Mouse (Mus musculus): ENCODE data around the gene Wdr73. TPM values are rescaled to one million over a fixed set of nuclear protein-coding genes. Genes with fewer than 3 reads are reported as not detected.

Gene Wdr73
- polyA plus RNA-seq, 1 experiment: 5.5 TPM

DNA sequence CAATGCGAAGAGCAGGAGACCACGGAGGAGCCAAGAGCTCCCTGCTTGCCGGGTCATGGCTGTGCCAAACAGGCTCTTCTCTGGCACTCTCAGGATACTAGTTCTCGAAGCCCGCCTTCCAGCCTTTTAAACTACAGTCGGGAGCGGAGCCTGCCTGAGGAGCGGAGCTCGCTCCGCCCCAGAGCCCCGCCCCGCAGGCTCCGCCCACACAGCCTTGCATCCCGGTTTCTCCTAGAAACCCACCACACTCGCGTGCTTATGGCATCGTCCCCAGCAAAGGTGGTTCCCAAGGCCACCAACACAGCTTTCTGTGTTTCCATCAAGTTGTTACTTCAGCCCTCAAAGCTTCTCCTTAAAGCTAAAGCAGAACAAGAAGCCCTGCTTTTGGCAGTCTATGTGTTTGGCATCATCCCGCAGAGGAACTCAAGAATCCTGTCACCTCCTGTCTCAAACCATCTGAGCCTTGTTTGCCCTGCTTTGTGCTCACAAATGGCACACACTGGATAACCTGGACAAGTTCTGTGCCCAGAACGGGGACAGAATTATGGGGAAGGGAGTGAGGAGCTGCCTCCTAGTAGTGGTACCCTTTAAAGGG is 3.9 kb upstream of the Wdr73 start, which contains the start of gene Nmb:
TSS of gene Nmb (minus strand) at position 156 of the 595 bp plus-strand sequence.
- Histone ChIP-seq H3K36me3 (ENCODE audit: control insufficient read depth, insufficient read depth, low read length) (peaks cover 2% of the 10 kb centered on the region; the same call in 1 of the 2 replicates), H3K27me3 (ENCODE audit: control insufficient read depth, insufficient read depth, low read length) (no peaks in the 10 kb centered on the region), H3K4me3 (ENCODE audit: low read depth, low read length) (peak within 1 kb of the TSS; percentile 62), H3K27ac (ENCODE audit: insufficient read depth, low read depth, low read length) (no peak within 1 kb of the TSS), H3K4me1 (ENCODE audit: control insufficient read depth, insufficient read depth, insufficient read length, low read length) (peaks cover 6% of the 10 kb centered on the region)
- 3% methylated on average over 19 of the region's 19 CpGs for WGBS
- TF ChIP-seq CTCF (IDR thresholded peaks at IDR 0.05; ENCODE audit: extremely low read depth, insufficient read length, insufficient replicate concordance, low read depth, low read length) (no peak), POLR2A (IDR thresholded peaks at IDR 0.05; ENCODE audit: low read depth, low read length) (no peak)

GRCm38 (mm10) chr7:80903625-80904422 is 2.8 kb upstream of the Wdr73 start:
- 92% methylated on average over 11 of the region's 11 CpGs for WGBS
- H3K36me3 ChIP-seq (ENCODE audit: control insufficient read depth, insufficient read depth, low read length): no peaks in the 10 kb centered on the region
- peaks cover 6% of the 10 kb centered on the region for H3K4me1 ChIP-seq (ENCODE audit: control insufficient read depth, insufficient read depth, insufficient read length, low read length)
- no peak for TF ChIP-seq CTCF (IDR thresholded peaks at IDR 0.05; ENCODE audit: extremely low read depth, insufficient read length, insufficient replicate concordance, low read depth, low read length)
- no peak for TF ChIP-seq POLR2A (IDR thresholded peaks at IDR 0.05; ENCODE audit: low read depth, low read length)
- no peaks in the 10 kb centered on the region for H3K27me3 ChIP-seq (ENCODE audit: control insufficient read depth, insufficient read depth, low read length)
- no peak overlapping the region for H3K4me3 ChIP-seq (ENCODE audit: low read depth, low read length)
- H3K27ac ChIP-seq (ENCODE audit: insufficient read depth, low read depth, low read length): no peak overlapping the region

- 16% methylated on average over 15 of the region's 15 CpGs for WGBS
- Histone ChIP-seq H3K4me3 (ENCODE audit: low read depth, low read length) (peak overlapping the region; percentile 13; the same call in 1 of the 2 replicates), H3K4me1 (ENCODE audit: control insufficient read depth, insufficient read depth, insufficient read length, low read length) (peaks cover 6% of the 10 kb centered on the region), H3K36me3 (ENCODE audit: control insufficient read depth, insufficient read depth, low read length) (peaks cover 2% of the 10 kb centered on the region; the same call in 1 of the 2 replicates), H3K27me3 (ENCODE audit: control insufficient read depth, insufficient read depth, low read length) (no peaks in the 10 kb centered on the region), H3K27ac (ENCODE audit: insufficient read depth, low read depth, low read length) (peak overlapping the region; percentile 61)
- TF ChIP-seq POLR2A (IDR thresholded peaks at IDR 0.05; ENCODE audit: low read depth, low read length) (no peak), CTCF (IDR thresholded peaks at IDR 0.05; ENCODE audit: extremely low read depth, insufficient read length, insufficient replicate concordance, low read depth, low read length) (no peak)
Measured at GRCm38 (mm10) chr7:80901541-80902274, 639 bp upstream of the Wdr73 start.

- H3K36me3 ChIP-seq (ENCODE audit: control insufficient read depth, insufficient read depth, low read length): peaks cover 19% of the 10 kb centered on the region
- H3K27ac ChIP-seq (ENCODE audit: insufficient read depth, low read depth, low read length): no peak overlapping the region
- H3K4me1 ChIP-seq (ENCODE audit: control insufficient read depth, insufficient read depth, insufficient read length, low read length): peaks cover 2% of the 10 kb centered on the region; the same call in 1 of the 2 replicates
- WGBS: 86% methylated on average over 4 of the region's 4 CpGs
- H3K27me3 ChIP-seq (ENCODE audit: control insufficient read depth, insufficient read depth, low read length): no peaks in the 10 kb centered on the region
- no peak for TF ChIP-seq CTCF (IDR thresholded peaks at IDR 0.05; ENCODE audit: extremely low read depth, insufficient read length, insufficient replicate concordance, low read depth, low read length)
- TF ChIP-seq POLR2A (IDR thresholded peaks at IDR 0.05; ENCODE audit: low read depth, low read length): no peak
- H3K4me3 ChIP-seq (ENCODE audit: low read depth, low read length): no peak overlapping the region
Measured at GRCm38 (mm10) chr7:80897721-80898120, 3.3 kb downstream of the Wdr73 start.

- Histone ChIP-seq H3K27me3 (ENCODE audit: control insufficient read depth, insufficient read depth, low read length) (no peaks in the 10 kb centered on the region), H3K4me3 (ENCODE audit: low read depth, low read length) (no peak overlapping the region), H3K36me3 (ENCODE audit: control insufficient read depth, insufficient read depth, low read length) (peaks cover 24% of the 10 kb centered on the region), H3K27ac (ENCODE audit: insufficient read depth, low read depth, low read length) (no peak overlapping the region), H3K4me1 (ENCODE audit: control insufficient read depth, insufficient read depth, insufficient read length, low read length) (peaks cover 2% of the 10 kb centered on the region; the same call in 1 of the 2 replicates)
- WGBS: 86% methylated on average over 7 of the region's 7 CpGs
- TF ChIP-seq CTCF (IDR thresholded peaks at IDR 0.05; ENCODE audit: extremely low read depth, insufficient read length, insufficient replicate concordance, low read depth, low read length) (no peak), POLR2A (IDR thresholded peaks at IDR 0.05; ENCODE audit: low read depth, low read length) (no peak)
Measured at GRCm38 (mm10) chr7:80897134-80897533, 3.9 kb downstream of the Wdr73 start.

DNA sequence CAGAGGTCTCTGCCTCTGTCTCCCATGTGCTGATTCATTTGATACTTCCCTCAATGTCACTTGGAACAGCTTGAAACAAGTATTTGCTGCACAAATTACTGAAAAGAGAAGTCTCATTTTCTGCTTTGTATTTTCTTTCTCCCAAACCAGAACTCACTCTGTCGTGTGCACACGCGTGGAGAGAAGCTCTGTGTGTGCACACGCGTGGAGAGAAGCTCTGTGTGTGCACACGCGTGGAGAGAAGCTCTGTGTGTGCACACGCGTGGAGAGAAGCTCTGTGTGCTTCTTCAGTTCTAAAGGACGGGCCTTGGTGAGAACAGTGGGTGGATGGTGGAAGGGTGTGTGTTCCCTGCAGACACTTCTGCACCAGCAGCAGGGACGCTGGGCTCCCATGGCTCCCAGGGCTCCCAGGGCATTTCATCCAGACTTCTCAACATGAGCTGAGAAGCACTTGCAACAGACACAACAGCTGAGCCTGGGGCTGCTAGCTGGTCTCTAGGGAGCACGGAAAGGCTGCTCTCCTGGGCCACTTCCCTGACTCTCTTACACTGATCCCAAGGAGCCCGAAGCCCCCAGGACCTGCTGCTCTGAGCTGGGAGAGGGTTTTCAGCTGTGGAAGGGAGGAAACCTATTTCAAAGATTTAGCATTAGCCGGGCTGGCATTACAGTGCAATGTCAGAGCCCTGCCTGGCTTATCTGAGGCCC is 6.1 kb downstream of the Wdr73 start:
- no peaks in the 10 kb centered on the region for H3K27me3 ChIP-seq (ENCODE audit: control insufficient read depth, insufficient read depth, low read length)
- peaks cover 36% of the 10 kb centered on the region for H3K36me3 ChIP-seq (ENCODE audit: control insufficient read depth, insufficient read depth, low read length)
- no peak overlapping the region for H3K27ac ChIP-seq (ENCODE audit: insufficient read depth, low read depth, low read length)
- no peak overlapping the region for H3K4me3 ChIP-seq (ENCODE audit: low read depth, low read length)
- 94% methylated on average over 14 of the region's 14 CpGs for WGBS
- H3K4me1 ChIP-seq (ENCODE audit: control insufficient read depth, insufficient read depth, insufficient read length, low read length): no peaks in the 10 kb centered on the region
- TF ChIP-seq CTCF (IDR thresholded peaks at IDR 0.05; ENCODE audit: extremely low read depth, insufficient read length, insufficient replicate concordance, low read depth, low read length) (no peak), POLR2A (IDR thresholded peaks at IDR 0.05; ENCODE audit: low read depth, low read length) (no peak)
